In the genomic region with DNA sequence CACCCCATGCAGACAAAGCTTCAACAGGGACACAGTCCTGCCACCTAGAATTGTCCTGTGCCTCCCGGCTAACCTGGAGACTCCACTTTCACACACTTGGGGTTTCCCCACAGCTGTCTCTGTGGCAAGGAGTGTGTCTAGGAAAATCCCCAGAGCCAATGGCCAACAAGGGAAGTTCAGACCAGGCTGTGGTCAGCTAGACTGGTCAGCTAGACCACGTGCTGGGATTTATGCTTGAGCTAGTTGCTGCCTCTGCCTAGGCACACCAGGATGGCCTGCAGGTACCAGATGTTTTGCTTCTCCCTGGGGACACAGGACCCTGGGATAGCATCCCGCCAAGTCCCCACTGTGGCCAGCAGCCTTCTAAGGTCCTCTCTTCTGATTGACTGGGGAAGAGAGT, we compare ENCODE assay signal across 23 mouse cellular contexts.
"Had no signal": no experiment of that assay in that cellular context is flagged by ENCODE, and none has a peak within 500 bp of the region (broad histone marks: within the 10 kb centered on the region; RNA-seq: fewer than 3 reads in every experiment).

No protein-coding gene starts in this region.

- H3K9ac ChIP-seq: heart, embryonic 13.5 days; heart, embryonic 15.5 days; hindbrain, embryonic 13.5 days; hindbrain, embryonic 15.5 days; limb, embryonic 12.5 days; liver, embryonic 13.5 days had no signal

- ATAC-seq: hindbrain, postnatal 0 days; intestine, embryonic 16.5 days had no signal

- H3K27ac ChIP-seq: heart, embryonic 13.5 days; heart, embryonic 15.5 days; hindbrain, embryonic 13.5 days; hindbrain, embryonic 15.5 days; hindbrain, postnatal 0 days; layer of hippocampus, adult 2 months; left cerebral cortex, adult 2 months; limb, embryonic 10.5 days; limb, embryonic 12.5 days; liver, embryonic 13.5 days had no signal

- H3K9me3 ChIP-seq: heart, embryonic 13.5 days; heart, embryonic 15.5 days; hindbrain, embryonic 13.5 days; hindbrain, embryonic 15.5 days; limb, embryonic 10.5 days; limb, embryonic 12.5 days; liver, embryonic 13.5 days had no signal

- H3K36me3 ChIP-seq: heart, embryonic 13.5 days; heart, embryonic 15.5 days; hindbrain, embryonic 13.5 days; hindbrain, embryonic 15.5 days; limb, embryonic 10.5 days; limb, embryonic 12.5 days; liver, embryonic 13.5 days had no signal

- DNase-seq: gastrocnemius, adult 2 months; gastrocnemius, postnatal 10 days; gastrocnemius, postnatal 25 days; heart, adult 18-20 months; heart, postnatal 14 days; heart, postnatal 36 days; kidney, adult 18-20 months; kidney, adult 8-10 months; kidney, postnatal 25 days; liver; liver, embryonic 13.5 days had no signal

- H3K4me3 ChIP-seq: gastrocnemius, adult 2 months; heart, embryonic 13.5 days; heart, embryonic 15.5 days; hindbrain, embryonic 13.5 days; hindbrain, embryonic 15.5 days; layer of hippocampus, adult 2 months; left cerebral cortex, adult 2 months; limb, embryonic 10.5 days; limb, embryonic 12.5 days; liver, embryonic 13.5 days had no signal

- H3K4me2 ChIP-seq: heart, embryonic 11.5 days; heart, embryonic 13.5 days; heart, embryonic 15.5 days; hindbrain, embryonic 13.5 days; hindbrain, embryonic 15.5 days; limb, embryonic 12.5 days; liver, embryonic 11.5 days; liver, embryonic 13.5 days had no signal

- H3K27me3 ChIP-seq: heart, embryonic 13.5 days; heart, embryonic 15.5 days; hindbrain, embryonic 13.5 days; hindbrain, embryonic 15.5 days; limb, embryonic 12.5 days; liver, embryonic 13.5 days had no signal
